Mouse (Mus musculus): ENCODE measurements around the gene Mab21l3.

DNA sequence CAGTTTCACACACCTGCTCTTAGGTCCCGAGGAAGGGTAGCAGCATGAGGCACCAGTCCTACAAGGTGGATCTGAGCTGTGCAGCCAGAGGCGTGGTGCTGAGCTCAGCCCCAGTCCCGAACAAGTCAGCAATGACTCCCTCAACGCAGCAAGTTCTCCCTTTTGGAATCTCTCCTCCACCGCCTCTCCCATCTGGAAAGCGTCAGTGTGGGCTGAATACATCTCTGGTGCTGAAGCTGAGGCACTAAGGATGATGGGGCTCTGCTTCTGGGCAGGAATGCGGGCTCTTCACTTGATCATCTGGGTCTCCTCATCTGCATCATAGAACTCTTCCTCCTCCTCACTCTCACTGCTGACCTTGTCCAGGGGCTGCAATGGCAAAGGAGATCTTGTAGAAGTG lies 11.4 kb upstream of the Mab21l3 start:
- TF ChIP-seq POLR2A (IDR thresholded peaks at IDR 0.05; ENCODE audit: borderline replicate concordance, insufficient read depth, low read length) (no peak), CTCF (IDR thresholded peaks at IDR 0.05; ENCODE audit: borderline replicate concordance, insufficient read depth, low read depth, low read length) (no peak)
